Mouse (Mus musculus) heart, postnatal 0 days (tissue): ENCODE measurements around the gene Gabrr2.

Experiments
- CTCF ChIP-seq: IDR thresholded peaks from 2 replicates; pipeline ENCODE4 v1.5.1; 2016; ENCODE audit warnings: antibody characterized with exemption, control low read depth, low read depth
- EP300 ChIP-seq: IDR thresholded peaks from 2 replicates; pipeline ENCODE4 v1.6.1; 2016; ENCODE audit warnings: antibody characterized with exemption, low read depth

DNA sequence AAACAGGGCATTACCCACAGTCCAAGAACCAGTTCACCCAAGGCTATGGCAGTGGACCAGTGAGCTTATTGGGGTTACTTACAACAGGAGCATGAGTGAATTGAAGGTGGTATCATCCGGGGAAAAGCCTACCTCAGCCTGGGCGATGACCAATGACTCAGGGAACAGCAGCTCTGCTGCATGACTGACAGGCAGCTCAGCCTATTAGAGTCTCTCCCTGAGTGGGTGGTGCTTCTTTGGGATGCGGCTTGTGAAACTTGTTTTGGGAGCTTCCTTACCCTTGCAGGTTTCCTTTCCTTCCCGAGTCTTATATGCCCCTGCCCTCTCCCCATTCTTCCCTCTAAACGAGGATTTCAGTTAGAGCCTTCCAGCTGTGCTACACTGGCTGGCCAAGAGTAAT lies 10.1 kb upstream of the Gabrr2 start:
- no peak for TF ChIP-seq CTCF
- TF ChIP-seq EP300 = no peak
